Mouse (Mus musculus): ENCODE results near the gene Lrrc4c.

GRCm38 (mm10) chr2:96461566-96461965 lies 143.6 kb downstream of the Lrrc4c start:
- TF ChIP-seq POLR2A (IDR thresholded peaks at IDR 0.05; ENCODE audit: borderline replicate concordance, low read depth, low read length) (no peak), CTCF (IDR thresholded peaks at IDR 0.05; ENCODE audit: low read depth, low read length) (no peak)

All from bone marrow macrophage, adult 2 months (primary cell).